Mouse (Mus musculus): ENCODE results near the gene Pkdcc.

The Pkdcc gene

GRCm38 (mm10) chr17:83214674-83215528 is at the start of gene Pkdcc:
TSS of gene Pkdcc (plus strand) at chr17:83215292.
- DNase-seq = peak; percentile 48 to 61

GRCm38 (mm10) chr17:83166195-83166594 is 48.9 kb upstream of the Pkdcc start:
- DNase-seq = no peak

GRCm38 (mm10) chr17:83176146-83176545 is 38.9 kb upstream of the Pkdcc start:
- DNase-seq = no peak

DNA sequence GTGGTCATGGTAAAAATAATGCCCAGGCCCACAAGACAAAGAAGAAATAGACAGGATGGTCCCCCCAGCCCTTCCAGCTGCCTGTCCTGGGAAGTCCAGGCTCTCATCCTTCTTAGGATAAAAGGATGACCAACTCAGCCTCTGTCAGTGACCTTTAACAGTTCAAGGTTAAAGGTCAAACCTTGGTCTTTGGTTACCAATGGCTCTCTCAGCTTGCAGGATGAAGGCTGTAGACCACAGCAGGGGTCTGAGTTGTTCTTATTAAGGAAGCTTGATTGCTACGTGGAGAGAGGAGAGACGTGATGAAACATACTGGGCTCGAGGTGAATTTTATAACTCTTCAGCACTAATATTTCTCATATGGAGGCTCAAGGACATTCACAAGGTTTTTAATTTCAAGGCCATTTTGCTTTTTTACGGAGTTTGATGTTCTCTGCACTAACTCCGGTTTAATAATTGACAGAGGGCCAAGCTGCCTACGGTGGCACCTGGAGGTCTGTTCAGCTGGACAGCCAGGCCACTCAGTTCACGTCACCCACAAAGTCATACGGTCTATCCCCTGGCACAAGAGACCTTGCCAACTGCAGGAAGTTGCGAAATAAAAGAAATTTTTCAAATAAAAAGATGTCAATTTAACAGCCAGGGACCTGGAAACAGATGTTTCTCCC is 36.5 kb upstream of the Pkdcc start:
- no peak for DNase-seq

DNA sequence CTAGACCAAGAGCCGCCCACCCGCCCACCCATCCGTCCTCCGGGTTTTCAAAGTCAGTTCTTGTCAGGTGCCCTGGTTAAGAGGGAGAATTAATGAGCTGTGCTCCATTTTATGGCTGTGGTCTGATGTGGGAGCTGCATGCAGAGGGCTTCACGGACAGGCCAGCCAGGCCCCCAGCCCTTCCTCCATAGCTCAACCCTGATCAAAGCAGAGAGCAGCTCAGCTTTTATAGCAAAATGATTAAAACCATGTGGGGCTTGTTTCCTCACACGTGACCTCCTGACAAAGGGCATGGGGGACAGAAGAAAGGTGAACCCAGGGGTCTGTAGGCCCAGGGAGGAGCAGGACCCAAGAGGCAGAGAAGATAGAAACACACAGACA is 36.0 kb upstream of the Pkdcc start:
- no peak for DNase-seq

DNA sequence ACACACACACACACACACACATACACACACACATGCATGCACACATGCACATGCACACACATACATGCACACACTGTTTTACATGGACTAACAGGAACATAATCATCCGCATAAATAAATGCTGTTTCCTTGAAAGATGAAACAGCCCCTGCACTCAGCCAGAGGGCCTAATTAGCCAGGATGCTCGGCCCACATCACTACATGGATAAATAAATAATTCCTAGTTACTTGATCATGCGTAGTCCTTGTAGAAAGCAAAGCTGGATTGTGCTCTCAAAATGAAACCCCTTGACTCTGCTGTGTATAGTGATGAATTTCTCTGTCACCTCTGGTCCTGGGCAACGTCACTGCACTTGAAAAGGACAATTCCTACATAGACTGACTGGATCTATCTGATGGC is 35.5 kb upstream of the Pkdcc start:
- no peak for DNase-seq

DNA sequence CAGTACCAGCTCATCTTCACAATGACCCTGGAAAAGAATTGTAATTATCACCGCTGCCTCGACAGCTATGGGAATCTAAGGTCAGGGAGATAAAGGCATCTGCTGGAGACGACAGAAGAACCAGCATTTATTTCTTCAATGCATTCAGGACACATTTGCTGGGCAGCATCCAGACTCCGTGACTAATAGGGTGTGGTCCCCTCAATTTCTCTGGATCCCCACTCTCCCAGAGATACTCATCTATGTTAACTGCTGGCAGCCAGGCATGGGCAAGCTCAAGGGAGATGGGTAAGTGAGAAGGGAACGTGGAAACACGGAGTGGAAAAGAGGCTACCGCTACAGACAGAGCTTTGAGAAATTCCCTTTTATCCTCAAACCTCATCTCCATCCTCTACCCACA is 34.0 kb upstream of the Pkdcc start:
- DNase-seq = no peak

DNA sequence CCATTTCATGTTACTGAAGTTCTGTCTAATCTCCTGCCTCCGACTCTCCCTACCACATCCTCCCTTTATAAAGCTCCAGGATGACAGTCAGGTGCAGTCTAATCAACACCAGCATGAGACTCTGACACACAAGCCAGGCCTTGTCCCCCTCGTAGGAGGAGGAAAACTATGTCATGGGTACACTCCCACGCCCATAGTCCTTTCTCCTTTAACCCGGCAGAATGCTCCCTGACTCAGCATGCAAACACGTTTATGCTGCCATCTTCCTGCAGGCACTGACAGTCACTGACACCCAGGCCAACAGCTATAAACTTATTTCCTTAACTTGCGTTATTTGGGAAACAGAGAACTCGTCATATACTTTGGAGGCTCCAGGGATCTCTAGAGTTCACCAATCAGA is 33.5 kb upstream of the Pkdcc start:
- no peak for DNase-seq

DNA sequence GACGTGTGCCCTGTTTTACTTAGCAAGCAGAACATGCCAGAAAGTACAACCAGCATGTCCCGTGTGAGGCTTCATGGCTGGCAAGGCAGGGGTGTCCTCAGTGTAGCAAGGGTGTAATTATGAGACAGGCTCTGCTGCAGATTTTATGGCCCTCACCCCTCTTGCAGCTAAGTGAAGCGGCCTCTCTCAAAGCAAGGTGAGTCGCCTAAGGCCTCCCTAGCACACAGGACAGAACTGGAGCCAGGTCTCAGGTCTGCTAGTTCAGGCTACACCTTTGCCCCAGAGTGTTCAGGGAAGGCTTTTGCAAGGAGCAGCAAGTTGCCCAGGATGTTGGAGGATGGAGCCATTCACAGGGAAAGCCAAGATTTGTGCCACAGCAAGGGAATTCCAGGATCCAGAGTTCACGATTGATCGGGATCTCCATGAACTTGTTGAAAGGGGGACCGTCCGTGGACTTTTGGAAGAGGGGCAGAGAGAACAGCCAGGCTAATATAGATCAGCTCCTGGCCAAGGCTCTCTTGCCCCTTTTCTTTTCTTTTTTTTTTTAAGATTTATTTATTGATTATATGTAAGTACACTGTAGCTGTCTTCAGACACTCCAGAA is 32.9 kb upstream of the Pkdcc start:
- DNase-seq = no peak

DNA sequence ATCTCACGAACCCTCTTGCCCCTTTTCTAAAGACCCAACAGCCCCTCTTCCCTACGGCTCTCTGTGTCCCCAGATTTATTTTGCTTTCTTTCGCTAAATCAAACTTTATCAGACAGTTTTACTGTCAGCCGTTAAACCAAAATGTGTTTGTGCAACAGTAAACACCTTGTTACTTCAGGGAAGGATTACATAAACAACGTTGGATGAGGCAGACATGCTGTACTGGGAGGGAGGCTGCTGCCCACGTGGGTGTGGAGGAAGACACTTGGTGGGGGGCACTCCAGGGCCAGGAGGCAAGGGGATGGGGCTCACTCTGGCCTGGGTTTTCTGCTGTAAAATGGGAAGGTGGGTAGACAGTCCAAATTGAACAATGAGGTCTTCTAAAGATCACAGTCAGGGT is 32.3 kb upstream of the Pkdcc start:
- no peak for DNase-seq

GRCm38 (mm10) chr17:83187751-83188565 is 27.1 kb upstream of the Pkdcc start:
- DNase-seq = no peak

GRCm38 (mm10) chr17:83190810-83191209 is 24.3 kb upstream of the Pkdcc start:
- no peak for DNase-seq

GRCm38 (mm10) chr17:83194491-83194890 is 20.6 kb upstream of the Pkdcc start:
- DNase-seq = no peak

- DNase-seq = no peak
Observed at GRCm38 (mm10) chr17:83197361-83197923, 17.6 kb upstream of the Pkdcc start.

DNA sequence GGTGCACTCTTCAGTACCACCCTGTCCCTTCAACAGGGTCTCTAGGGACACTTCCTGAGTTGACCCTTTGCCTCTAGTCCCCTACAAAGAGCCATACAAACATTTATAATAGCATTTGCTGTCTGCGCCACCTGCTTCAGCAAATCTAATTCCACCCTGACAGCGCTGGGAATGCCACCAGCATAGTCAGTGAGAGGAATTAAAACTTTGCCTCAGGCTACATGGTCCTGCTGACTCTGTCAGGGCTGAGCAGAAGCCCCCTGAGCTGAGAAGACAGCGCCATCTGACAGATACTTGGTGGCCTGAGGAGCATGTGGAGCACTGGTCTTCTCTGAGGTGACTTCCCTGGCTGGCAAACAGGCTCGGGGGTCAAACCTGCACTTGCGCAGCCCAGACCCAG is 14.6 kb upstream of the Pkdcc start:
- DNase-seq = no peak

DNA sequence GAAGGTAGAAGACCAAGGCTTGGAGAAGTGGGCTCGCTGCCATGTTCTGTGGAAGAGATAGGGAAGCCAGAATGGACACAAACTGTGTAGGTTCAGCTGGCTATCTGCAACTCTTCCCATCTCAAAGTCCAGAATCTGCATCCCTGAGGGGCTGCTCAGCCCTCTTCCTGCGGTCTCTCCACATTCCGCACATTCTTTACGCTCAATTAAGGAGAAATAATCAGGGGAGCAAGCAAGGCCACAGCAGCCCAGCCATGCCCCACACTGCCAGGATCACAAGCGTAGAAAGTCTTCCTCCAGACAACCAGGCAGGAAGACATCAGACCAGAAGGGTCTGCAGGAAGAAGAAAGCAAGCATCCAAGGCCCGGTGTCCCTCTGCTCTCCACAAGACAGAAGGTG is 13.8 kb upstream of the Pkdcc start:
- DNase-seq = no peak

DNA sequence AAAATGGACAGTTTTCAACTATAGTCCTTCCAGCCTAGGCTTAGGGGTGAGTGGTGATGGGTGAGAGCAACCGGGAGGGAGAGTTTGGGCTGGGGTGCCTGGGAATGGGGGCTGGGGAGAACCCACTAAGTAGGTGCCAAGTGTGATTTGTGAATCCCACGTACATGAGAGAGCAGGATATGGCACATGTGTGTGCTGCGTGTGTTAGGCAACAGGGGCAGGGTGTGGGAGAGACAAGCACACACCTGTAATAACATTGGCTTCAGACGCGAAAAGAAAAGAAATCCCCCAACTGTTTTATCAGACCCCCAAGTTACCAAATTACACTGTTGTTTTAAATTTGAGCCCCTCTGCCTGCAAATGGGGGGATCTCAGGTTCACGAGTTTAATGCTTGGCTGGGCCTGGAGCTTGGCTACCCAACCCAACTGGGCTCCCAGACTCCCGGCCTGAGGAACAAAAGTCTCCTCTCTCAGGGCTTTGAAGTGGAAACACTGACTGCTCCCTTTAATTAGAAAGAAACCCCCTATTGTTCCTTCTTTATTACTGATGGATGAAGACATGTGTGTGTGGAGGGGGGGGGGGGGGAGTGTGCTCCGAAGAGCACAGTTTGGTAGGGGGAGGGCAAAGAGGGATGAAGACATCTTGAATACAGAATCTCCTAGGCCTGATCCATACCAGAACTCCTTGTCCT is 11.3 kb upstream of the Pkdcc start:
- no peak for DNase-seq

DNA sequence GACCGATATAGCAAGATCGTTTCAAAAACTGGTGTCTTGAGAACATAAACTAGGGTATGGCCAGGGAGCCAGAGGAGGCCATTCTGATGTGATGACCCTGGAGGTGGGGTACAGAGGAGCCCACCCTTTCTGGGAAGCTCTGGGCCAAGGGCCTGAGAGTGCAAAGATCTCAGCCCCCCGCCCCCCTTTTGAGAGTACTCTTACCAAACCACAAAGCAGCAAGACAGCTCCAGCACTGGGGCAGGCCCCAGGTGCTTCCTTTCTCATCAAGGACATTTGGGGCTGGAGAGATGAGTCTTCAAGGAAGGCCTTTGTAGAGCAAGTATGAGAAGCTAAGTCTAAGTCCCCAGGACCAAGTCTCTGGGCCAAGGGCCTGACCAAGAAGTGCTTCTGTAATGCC is 7.8 kb upstream of the Pkdcc start:
- peak; percentile 53 to 64 for DNase-seq

GRCm38 (mm10) chr17:83208455-83208854 is 6.6 kb upstream of the Pkdcc start:
- no peak for DNase-seq

DNA sequence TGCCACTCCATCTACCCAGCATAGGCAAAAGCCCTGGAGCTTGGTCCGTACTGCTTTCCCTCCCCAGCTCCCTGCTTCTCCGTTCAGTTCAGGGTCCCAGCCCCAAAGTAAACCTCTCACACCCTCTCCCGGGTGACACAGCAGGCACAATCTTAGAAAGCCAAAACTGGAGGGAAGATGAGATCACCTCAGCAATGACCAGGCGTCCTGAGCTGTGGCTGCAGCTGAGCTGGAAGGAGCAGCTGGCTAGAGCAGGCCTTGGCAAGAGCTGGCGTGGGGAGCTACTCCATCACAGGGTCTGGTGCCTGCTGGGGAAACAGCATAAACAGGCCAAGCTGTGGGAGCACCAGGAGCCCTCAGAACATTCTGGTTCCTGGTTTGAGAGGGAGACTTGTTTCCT is 4.6 kb upstream of the Pkdcc start:
- no peak for DNase-seq

DNA sequence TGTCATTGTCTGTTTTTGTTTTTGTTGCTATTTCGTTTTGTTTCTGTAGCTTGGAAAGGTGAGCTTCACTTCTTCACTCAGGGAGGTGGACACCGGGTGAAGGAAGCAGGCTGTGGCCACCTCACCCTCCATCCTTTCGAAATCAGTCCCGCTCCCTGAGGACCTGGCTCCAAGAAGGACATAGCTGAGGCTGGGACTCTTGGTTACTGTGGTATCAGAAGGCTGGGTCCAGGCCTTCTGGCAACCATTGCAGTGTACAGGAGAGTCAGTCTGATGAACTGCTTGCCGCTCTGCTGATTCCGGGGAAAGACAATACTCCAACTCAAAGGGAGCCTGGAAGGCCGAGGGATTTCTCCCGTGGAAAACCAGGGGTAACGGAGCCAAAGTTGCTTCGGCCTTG is 3.9 kb upstream of the Pkdcc start:
- no peak for DNase-seq

- DNase-seq = no peak
Observed at GRCm38 (mm10) chr17:83212422-83212821, 2.7 kb upstream of the Pkdcc start.

Data from thymus, postnatal 36 days (tissue).